Mouse (Mus musculus): Measurements from ENCODE around the gene Gys1. TPM values are rescaled to one million over a fixed set of nuclear protein-coding genes. Genes with fewer than 3 reads are reported as not detected.
"Not testable (repeated sequence)": the region's sequence is repeated elsewhere in the genome, so short reads cannot be mapped to it uniquely, and the experiment has no call there.

Gene Gys1
- total RNA-seq, 2 experiments from 2014 or later, result 86.1 to 90.2 TPM

- intact Hi-C loops (cut with DNase I), result loop anchor here (5.0 kb wide), 1 partner anchor 111 kb away; no protein-coding TSS in a partner anchor
- peak; percentile 83 to 91 for DNase-seq
Observed at GRCm38 (mm10) chr7:45451344-45451982, 16.8 kb downstream of the Gys1 start.

GRCm38 (mm10) chr7:45454971-45455370 lies 20.3 kb downstream of the Gys1 start:
- intact Hi-C loops (cut with DNase I), result loop anchor here (5.0 kb wide), 1 partner anchor 107 kb away; no protein-coding TSS in a partner anchor
- no peak for DNase-seq

- DNase-seq, result no peak
- intact Hi-C loops (cut with DNase I), result no loop called here
Observed at GRCm38 (mm10) chr7:45455932-45456696, 21.5 kb downstream of the Gys1 start.

GRCm38 (mm10) chr7:45456721-45457203 lies 22.1 kb downstream of the Gys1 start:
- intact Hi-C loops (cut with DNase I), result no loop called here
- no peak for DNase-seq

- DNase-seq, result peak in 1 of 2 experiments; percentile 31
- intact Hi-C loops (cut with DNase I), result no loop called here
Observed at GRCm38 (mm10) chr7:45457204-45458060, 22.8 kb downstream of the Gys1 start.

- DNase-seq, result peak; percentile 88 to 90
- intact Hi-C loops (cut with DNase I), result no loop called here
Observed at GRCm38 (mm10) chr7:45458748-45459563, 24.3 kb downstream of the Gys1 start.

GRCm38 (mm10) chr7:45459564-45460140 lies 25.0 kb downstream of the Gys1 start, which contains the start of gene Ftl1:
Gene Ftl1, minus strand, starts transcription at chr7:45459884.
- peak; percentile 93 to 94 for DNase-seq
- intact Hi-C loops (cut with DNase I), result loop anchor here (5.0 kb wide), 1 partner anchor 243 kb away; no protein-coding TSS in a partner anchor

- intact Hi-C loops (cut with DNase I), result loop anchor here (5.0 kb wide), 1 partner anchor 242 kb away; no protein-coding TSS in a partner anchor
- peak in 1 of 2 experiments; percentile 24 for DNase-seq
Observed at GRCm38 (mm10) chr7:45460377-45460776, 25.7 kb downstream of the Gys1 start.

GRCm38 (mm10) chr7:45460860-45461314 lies 26.2 kb downstream of the Gys1 start:
- DNase-seq, result peak; percentile 67
- intact Hi-C loops (cut with DNase I), result loop anchor here (5.0 kb wide), 1 partner anchor 241 kb away; no protein-coding TSS in a partner anchor

GRCm38 (mm10) chr7:45461326-45461725 lies 26.7 kb downstream of the Gys1 start:
- no peak for DNase-seq
- intact Hi-C loops (cut with DNase I), result loop anchor here (5.0 kb wide), 1 partner anchor 241 kb away; no protein-coding TSS in a partner anchor

GRCm38 (mm10) chr7:45461781-45462180 lies 27.1 kb downstream of the Gys1 start:
- intact Hi-C loops (cut with DNase I), result loop anchor here (5.0 kb wide), 1 partner anchor 241 kb away; no protein-coding TSS in a partner anchor
- no peak for DNase-seq

GRCm38 (mm10) chr7:45462325-45462724 lies 27.7 kb downstream of the Gys1 start:
- intact Hi-C loops (cut with DNase I), result loop anchor here (5.0 kb wide), 1 partner anchor 240 kb away; no protein-coding TSS in a partner anchor
- no peak for DNase-seq

- intact Hi-C loops (cut with DNase I), result loop anchor here (5.0 kb wide), 1 partner anchor 239 kb away; no protein-coding TSS in a partner anchor
- DNase-seq, result not testable (repeated sequence)
Observed at GRCm38 (mm10) chr7:45462868-45463267, 28.2 kb downstream of the Gys1 start.

GRCm38 (mm10) chr7:45463987-45464778 lies 29.5 kb downstream of the Gys1 start:
- no peak for DNase-seq
- intact Hi-C loops (cut with DNase I), result loop anchor here (5.0 kb wide), 1 partner anchor 238 kb away; no protein-coding TSS in a partner anchor

- no peak for DNase-seq
- intact Hi-C loops (cut with DNase I), result no loop called here
Observed at GRCm38 (mm10) chr7:45465112-45465511, 30.5 kb downstream of the Gys1 start.

GRCm38 (mm10) chr7:45465549-45465948 lies 30.9 kb downstream of the Gys1 start:
- no peak for DNase-seq

GRCm38 (mm10) chr7:45466283-45467089 lies 31.8 kb downstream of the Gys1 start, which contains the start of gene Bax:
Gene Bax, minus strand, starts transcription at chr7:45466898.
- intact Hi-C loops (cut with DNase I), result no loop called here
- DNase-seq, result peak; percentile 94 to 97

More at GRCm38 (mm10) chr7:45465549-45465948, 30.9 kb downstream of the Gys1 start:
- intact Hi-C loops (cut with DNase I), result no loop called here
